Mouse (Mus musculus) urinary bladder, adult 18-20 months (tissue): ENCODE results near the gene 1110002E22Rik.

Experiments used
- DNase-seq, 2 experiments: peaks; one replicate each; pipeline ENCODE4 v3.0.0; 2022; ENCODE audit warnings: low spot score in 2 of 2, mixed read lengths in 2 of 2

1110002E22Rik gene

GRCm38 (mm10) chr3:138063731-138064329, 1.0 kb upstream of the 1110002E22Rik start:
- no peak for DNase-seq

GRCm38 (mm10) chr3:138065930-138066329, 1.1 kb downstream of the 1110002E22Rik start:
- no peak for DNase-seq

- DNase-seq: no peak
Observed at GRCm38 (mm10) chr3:138066348-138066856, 1.6 kb downstream of the 1110002E22Rik start.

- DNase-seq: no peak
Observed at GRCm38 (mm10) chr3:138067288-138067687, 2.4 kb downstream of the 1110002E22Rik start, which contains the start of gene Gm5105. Gene Gm5105, minus strand, starts transcription at chr3:138067388.

GRCm38 (mm10) chr3:138068103-138068502, 3.3 kb downstream of the 1110002E22Rik start:
- DNase-seq: no peak

- no peak for DNase-seq
Observed at GRCm38 (mm10) chr3:138069756-138070511, 5.1 kb downstream of the 1110002E22Rik start.

GRCm38 (mm10) chr3:138071004-138071403, 6.2 kb downstream of the 1110002E22Rik start:
- no peak for DNase-seq

GRCm38 (mm10) chr3:138071476-138072073, 6.7 kb downstream of the 1110002E22Rik start:
- DNase-seq: no peak

GRCm38 (mm10) chr3:138074214-138074613, 9.4 kb downstream of the 1110002E22Rik start:
- DNase-seq: no peak

GRCm38 (mm10) chr3:138075209-138075608, 10.4 kb downstream of the 1110002E22Rik start:
- no peak for DNase-seq

GRCm38 (mm10) chr3:138077476-138078340, 12.9 kb downstream of the 1110002E22Rik start:
- no peak for DNase-seq

- no peak for DNase-seq
Observed at GRCm38 (mm10) chr3:138078701-138079100, 13.8 kb downstream of the 1110002E22Rik start.

- no peak for DNase-seq
Observed at GRCm38 (mm10) chr3:138083073-138083637, 18.3 kb downstream of the 1110002E22Rik start.

GRCm38 (mm10) chr3:138083896-138084295, 19.0 kb downstream of the 1110002E22Rik start:
- no peak for DNase-seq

- no peak for DNase-seq
Observed at GRCm38 (mm10) chr3:138095301-138095700, 30.4 kb downstream of the 1110002E22Rik start.

GRCm38 (mm10) chr3:138095718-138096117, 30.9 kb downstream of the 1110002E22Rik start:
- DNase-seq: no peak

GRCm38 (mm10) chr3:138096263-138097028, 31.6 kb downstream of the 1110002E22Rik start:
- no peak for DNase-seq

GRCm38 (mm10) chr3:138097718-138098117, 32.9 kb downstream of the 1110002E22Rik start:
- DNase-seq: no peak

- no peak for DNase-seq
Observed at GRCm38 (mm10) chr3:138101936-138102335, 37.1 kb downstream of the 1110002E22Rik start.

- DNase-seq: no peak
Observed at GRCm38 (mm10) chr3:138103690-138104089, 38.8 kb downstream of the 1110002E22Rik start.
